Mouse (Mus musculus): ENCODE measurements around the gene Nanp.
A peak's percentile ranks its signal among the peaks of the same experiment; 100 is the strongest.

Nanp gene

GRCm38 (mm10) chr2:151039232-151039695, at the start of gene Nanp, which contains the start of gene Ninl:
Nanp (minus strand) TSS chr2:151039398.
Ninl (minus strand) TSS chr2:151039382.
- DNase-seq (ENCODE audit: low read depth): peak; percentile 93

- DNase-seq (ENCODE audit: low read depth): no peak
Observed at GRCm38 (mm10) chr2:151056637-151057036, 17.4 kb upstream of the Nanp start.

GRCm38 (mm10) chr2:151040411-151040810, 1.2 kb upstream of the Nanp start:
- no peak for DNase-seq (ENCODE audit: low read depth)

GRCm38 (mm10) chr2:151039726-151040125, 528 bp upstream of the Nanp start:
- no peak for DNase-seq (ENCODE audit: low read depth)

- DNase-seq (ENCODE audit: low read depth): no peak
Observed at GRCm38 (mm10) chr2:151038811-151039222, 381 bp downstream of the Nanp start.

- peak; percentile 41 for DNase-seq (ENCODE audit: low read depth)
Observed at GRCm38 (mm10) chr2:151037876-151038552, 1.2 kb downstream of the Nanp start.

DNA sequence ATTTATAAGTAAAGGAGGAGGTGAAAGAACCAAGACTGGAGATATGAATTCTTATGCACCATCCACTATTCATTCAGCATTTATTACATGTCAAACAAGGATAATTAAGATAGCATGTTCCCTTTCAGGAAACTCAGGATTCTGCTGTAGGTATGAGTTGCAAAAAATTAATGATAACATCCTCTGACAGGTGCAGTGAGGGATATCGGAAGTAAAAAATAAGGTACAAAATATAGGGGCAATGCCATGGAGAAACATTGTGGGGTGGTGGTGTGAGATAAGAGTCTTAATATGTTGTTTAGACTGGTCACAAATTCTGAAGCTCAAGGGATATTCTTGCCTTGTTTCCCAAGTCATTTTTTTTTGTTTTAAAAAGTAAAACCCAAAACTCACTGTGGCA, 1.9 kb downstream of the Nanp start:
- DNase-seq (ENCODE audit: low read depth): no peak

DNA sequence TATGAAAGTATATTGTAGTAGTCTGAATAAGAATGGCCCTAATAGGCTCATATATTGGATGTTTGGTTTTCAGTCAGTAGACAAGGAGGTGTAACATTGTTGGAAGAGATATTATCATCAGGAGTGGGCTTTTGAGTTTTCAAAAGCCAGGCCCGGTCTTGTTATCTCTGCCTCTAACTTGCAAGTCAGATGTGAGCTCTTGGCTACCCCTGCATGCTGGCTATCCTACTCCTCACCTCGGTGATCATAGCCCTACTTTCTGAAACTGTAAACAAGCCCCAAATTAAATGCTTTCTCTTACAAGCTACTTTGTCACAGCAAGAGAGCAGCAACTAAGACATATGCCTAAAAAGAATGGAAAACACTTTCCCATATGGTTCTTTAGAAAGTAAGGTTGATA, 2.5 kb downstream of the Nanp start:
- DNase-seq (ENCODE audit: low read depth): no peak

DNA sequence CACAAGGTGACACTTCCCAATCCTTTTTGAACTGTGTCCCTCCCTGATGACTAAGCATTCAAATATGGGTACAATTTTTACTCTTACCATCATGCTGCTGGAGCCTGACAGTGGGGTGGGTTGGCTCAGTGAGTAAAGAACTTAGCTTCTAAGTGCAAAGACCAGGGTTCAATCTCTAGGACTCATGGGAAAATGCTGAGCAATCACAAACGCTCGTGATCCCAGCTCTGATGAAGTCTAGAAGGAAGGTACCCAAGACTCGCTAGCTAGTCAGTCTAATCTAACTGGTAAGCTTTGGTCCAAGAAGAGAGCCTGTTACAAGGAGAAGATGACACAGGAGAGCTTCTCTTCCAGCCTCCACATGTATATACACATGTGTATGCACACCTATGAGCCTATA, 4.8 kb downstream of the Nanp start:
- DNase-seq (ENCODE audit: low read depth): no peak

DNA sequence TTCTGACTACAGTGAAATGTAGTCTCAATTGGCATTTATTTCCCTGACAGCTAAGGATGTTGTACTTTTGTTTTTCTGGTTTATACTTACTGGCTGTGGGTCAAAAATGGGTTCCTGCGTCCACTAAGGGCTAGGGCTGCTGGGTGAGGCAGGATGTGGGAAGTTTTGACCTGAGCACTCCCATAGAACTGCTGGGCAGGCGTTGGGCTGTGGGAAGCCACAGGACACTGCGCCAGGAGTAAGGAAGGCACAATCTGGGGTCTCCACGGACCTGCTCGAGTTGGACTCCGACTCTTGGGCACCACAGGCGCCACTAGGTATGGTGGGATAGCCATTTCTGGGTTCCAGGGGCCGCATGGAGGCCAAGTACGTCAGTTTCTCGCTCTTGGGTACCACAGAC, 18.0 kb downstream of the Nanp start:
- DNase-seq (ENCODE audit: low read depth): no peak

GRCm38 (mm10) chr2:151015316-151015715, 23.9 kb downstream of the Nanp start:
- DNase-seq (ENCODE audit: low read depth): no peak

DNA sequence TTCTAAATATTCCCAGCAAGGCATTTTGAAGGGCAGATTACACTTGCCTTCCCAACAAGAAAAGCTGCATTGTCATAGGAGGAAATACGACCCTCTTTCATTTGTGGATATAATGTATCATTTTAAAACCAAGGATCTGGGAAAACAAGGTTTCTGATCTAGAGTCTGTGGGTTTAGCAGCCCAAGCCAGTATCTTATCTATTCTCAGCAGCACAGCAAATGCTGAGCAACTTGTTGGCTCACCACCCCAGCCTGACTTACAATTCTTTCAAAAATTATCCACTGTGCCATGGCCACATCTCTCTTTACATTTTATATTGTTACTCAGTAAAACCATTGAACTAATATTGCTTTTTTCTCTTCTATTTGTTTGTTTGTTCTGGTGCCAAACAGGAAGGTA, 27.9 kb downstream of the Nanp start:
- no peak for DNase-seq (ENCODE audit: low read depth)

DNA sequence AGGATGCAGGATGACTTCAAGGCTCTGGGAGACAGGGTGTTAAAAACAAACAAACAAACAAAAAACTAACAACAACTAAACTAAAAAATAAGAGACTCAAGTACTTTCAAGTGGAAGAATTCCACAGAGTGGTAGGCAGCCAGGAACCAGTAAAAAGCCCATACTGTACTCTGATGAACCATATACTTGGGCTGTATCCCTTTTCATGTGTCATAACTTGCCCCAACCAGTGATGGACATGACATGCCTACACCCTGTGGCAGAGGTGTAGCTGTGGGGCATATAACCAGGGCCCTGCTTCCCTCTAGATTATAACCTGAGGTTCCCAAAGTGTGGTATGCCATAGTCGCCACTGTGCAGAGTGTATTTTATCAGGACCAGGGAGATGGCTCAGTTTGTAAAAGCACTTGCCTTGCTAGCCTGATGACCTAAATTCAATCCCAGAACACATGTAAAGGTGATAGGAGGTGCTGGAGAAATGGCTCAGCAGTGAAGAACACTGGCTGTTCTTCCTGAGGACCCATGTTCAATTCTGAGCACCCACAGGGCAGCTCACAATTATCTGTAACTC, 29.6 kb downstream of the Nanp start:
- DNase-seq (ENCODE audit: low read depth): no peak

DNA sequence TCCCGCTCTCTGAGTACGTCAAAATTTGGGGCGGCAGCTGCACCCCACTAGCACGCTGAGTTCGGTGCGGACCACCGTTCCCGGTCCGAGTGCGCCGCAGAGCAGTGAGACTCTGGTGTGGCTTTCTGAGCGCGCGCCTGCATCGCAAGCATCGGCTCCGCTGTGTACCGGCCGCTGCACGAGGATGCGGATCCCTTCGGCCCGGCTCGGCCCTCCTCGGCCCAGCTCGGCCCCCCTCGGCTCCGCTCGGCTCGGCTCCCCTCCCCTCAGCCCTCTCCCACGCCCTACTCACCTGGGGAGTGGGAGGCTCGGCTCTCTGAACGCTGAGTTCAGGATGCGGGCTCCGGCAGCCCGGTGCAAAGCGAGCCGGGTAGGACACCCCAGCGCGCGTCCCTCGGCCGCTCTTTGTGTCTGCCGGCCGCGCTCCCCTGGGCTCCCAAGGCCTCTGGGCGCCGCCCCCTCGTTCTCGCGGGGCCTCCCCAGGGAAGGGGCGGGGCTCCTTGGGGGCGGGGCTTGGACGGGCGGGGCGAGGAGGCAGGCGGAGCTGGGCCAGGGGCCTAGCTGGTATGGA, 30.2 kb downstream of the Nanp start:
- DNase-seq (ENCODE audit: low read depth): no peak

DNA sequence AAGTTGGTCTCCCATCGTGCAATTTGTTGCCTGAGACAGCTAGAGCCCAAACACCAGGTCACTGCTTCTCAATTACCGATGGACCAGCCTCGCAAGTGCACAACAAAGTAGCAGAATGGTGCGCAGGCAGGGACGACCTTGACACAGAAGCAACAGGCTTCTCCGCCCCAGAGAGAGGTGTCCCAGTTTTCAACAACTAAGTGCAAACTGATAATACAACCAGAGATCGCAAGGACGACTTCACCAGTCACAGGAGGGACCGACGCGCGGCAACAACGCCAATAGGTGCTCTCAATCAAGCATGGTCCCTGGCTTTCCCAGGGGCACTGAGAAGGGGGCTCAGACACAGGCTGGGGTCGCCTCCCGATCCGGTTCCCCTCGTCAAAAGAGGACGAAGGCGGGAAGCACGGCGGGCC, 30.7 kb downstream of the Nanp start:
- no peak for DNase-seq (ENCODE audit: low read depth)

GRCm38 (mm10) chr2:151008006-151008405, 31.2 kb downstream of the Nanp start:
- no peak for DNase-seq (ENCODE audit: low read depth)

GRCm38 (mm10) chr2:151006281-151006945, 32.8 kb downstream of the Nanp start:
- no peak for DNase-seq (ENCODE audit: low read depth)

DNA sequence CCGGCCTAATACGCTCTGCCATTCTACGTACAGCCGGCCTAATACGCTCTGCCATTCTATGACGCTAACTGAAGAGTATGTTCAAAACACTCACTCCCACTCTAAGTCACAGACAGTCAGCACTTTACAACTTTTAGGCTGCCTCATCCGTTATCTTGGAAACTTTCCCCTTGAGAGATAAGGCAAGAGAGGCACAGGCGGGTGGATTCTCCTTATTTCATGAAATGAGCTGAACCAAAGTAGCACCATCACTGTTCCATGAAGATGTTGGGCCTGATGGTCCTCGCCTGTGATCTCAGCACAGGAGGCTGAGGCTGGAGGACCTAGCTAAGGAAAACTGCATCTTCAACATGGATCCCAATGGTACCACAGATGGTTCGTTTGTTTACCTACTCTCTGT, 34.8 kb downstream of the Nanp start:
- no peak for DNase-seq (ENCODE audit: low read depth)

DNA sequence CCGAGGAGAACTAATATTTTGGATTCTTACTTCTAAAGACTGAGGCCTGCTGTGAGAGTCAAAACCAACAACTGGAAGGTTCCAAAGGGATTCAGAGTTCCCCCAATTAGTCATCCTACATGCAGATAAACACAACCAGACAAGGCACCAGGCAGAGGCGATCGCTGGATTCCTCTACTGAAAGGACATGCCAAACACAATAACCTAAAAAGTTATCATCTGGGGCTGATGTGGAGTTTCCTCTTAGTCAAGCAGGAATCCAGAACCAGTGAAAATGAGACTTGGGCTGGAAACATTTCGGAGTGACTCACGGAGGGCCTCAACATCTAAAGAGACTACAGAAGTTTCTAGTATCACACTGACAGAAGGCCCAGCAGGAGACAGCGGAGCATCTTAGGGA, 35.4 kb downstream of the Nanp start:
- DNase-seq (ENCODE audit: low read depth): no peak

GRCm38 (mm10) chr2:151001619-151002175, 37.5 kb downstream of the Nanp start:
- no peak for DNase-seq (ENCODE audit: low read depth)

- DNase-seq (ENCODE audit: low read depth): peak; percentile 18
Observed at GRCm38 (mm10) chr2:151000402-151001178, 38.6 kb downstream of the Nanp start.

DNA sequence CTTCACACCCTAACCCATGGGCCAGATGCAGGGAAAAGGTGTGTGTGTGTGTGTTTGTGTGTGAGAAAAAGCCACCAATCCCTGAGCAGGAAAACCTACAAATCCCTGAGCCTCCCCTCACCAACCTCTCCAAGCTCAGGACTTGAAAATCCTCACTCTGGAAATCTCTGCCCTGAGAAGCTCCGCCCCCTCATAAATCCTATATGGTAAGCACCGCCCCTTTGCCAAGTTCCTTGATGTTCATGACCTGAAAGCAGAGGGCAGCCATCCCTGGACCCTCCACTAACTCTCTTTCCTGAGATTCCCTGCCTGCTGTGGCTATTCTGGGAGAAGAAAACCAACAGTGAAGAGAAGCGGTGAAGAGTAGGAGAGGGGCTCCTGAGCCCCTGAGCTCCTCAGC, 40.2 kb downstream of the Nanp start:
- no peak for DNase-seq (ENCODE audit: low read depth)

Data from naive thymus-derived CD4-positive, alpha-beta T cell, adult 2 months (primary cell).